Mouse (Mus musculus) liver, embryonic 14.5 days (tissue): ENCODE data around the gene 1700001K19Rik. TPM values are rescaled to one million over a fixed set of nuclear protein-coding genes. Genes with fewer than 3 reads are reported as not detected.

Experiments used
- ATAC-seq: fragments of 200-750 bp; cut with Nextera tagmentation; 2 replicates; pipeline ENCODE4 v1.8.0; 2017; ENCODE audit warnings: moderate number of reproducible peaks, mild to moderate bottlenecking, moderate library complexity; ENCODE audit not compliant: insufficient read depth
- DNase-seq, 3 experiments: peaks; one replicate each; pipeline ENCODE4 v3.0.0-alpha.2; 2012 to 2013; ENCODE audit warnings: low read depth in 3 of 3, low spot score in 3 of 3
- H3K27ac ChIP-seq: fragments of 300-500 bp; sonication (generic); 2 replicates; pipeline ENCODE4 v1.5.1; 2014; ENCODE audit warnings: moderate library complexity, mild to moderate bottlenecking, control low read depth, inconsistent platforms
- H3K27me3 ChIP-seq: fragments of 300-500 bp; sonication (generic); 2 replicates; pipeline ENCODE4 v1.6.1; 2014; ENCODE audit warnings: mild to moderate bottlenecking, low read length, moderate library complexity; ENCODE audit not compliant: control insufficient read depth, insufficient read depth
- H3K36me3 ChIP-seq: fragments of 300-500 bp; sonication (generic); replicated peaks from 2 replicates; pipeline ENCODE4 v1.6.1; 2014; ENCODE audit warnings: low read depth; ENCODE audit not compliant: control insufficient read depth, insufficient read depth
- H3K4me1 ChIP-seq, 2 experiments: fragments of 200-500 bp in 1 of 2; fragments of 300-500 bp in 1 of 2; sonication (generic) in 1 of 2; replicated peaks; 2 replicates each; pipeline ENCODE4 v1.6.1; 2012 to 2014; ENCODE audit warnings: antibody characterized with exemption in 1 of 2, inconsistent platforms in 1 of 2, low read length in 1 of 2; ENCODE audit not compliant: control insufficient read depth in 2 of 2, insufficient read depth in 2 of 2
- H3K4me2 ChIP-seq: fragments of 300-500 bp; sonication (generic); 2 replicates; pipeline ENCODE4 v1.6.1; 2014; ENCODE audit warnings: low read depth, mild to moderate bottlenecking, control low read depth, moderate library complexity
- H3K4me3 ChIP-seq, 2 experiments: fragments of 200-500 bp in 1 of 2; fragments of 300-500 bp in 1 of 2; sonication (generic) in 1 of 2; 2 replicates each; pipeline ENCODE4 v1.5.1; 2012 to 2014; ENCODE audit warnings: low read depth in 2 of 2, low read length in 2 of 2, mild to moderate bottlenecking in 2 of 2, control low read depth in 1 of 2, inconsistent platforms in 1 of 2, moderate library complexity in 1 of 2; ENCODE audit not compliant: insufficient read depth in 1 of 2
- H3K9ac ChIP-seq: fragments of 300-500 bp; sonication (generic); replicated peaks from 2 replicates; pipeline ENCODE4 v1.6.1; 2014; ENCODE audit warnings: mild to moderate bottlenecking, control low read depth, moderate library complexity
- H3K9me3 ChIP-seq: fragments of 300-500 bp; sonication (generic); 2 replicates; pipeline ENCODE4 v1.6.1; 2016; ENCODE audit warnings: low read length, mixed read lengths; ENCODE audit not compliant: control insufficient read depth
- CTCF ChIP-seq: IDR thresholded peaks from 2 replicates; pipeline ENCODE4 v1.5.1; 2016; ENCODE audit warnings: antibody characterized with exemption, low read depth, control low read depth
- EP300 ChIP-seq: IDR thresholded peaks from 2 replicates; pipeline ENCODE4 v1.6.1; 2016; ENCODE audit warnings: antibody characterized with exemption, low read depth
- WGBS: fragments of 180-500 bp; shearing (Covaris S2); extraction: QIAGEN DNeasy Blood & Tissue Kit; methylation state at CpG from one replicate; pipeline ENCODE4 v1.1.7; 2014; ENCODE audit not compliant: insufficient replicate concordance; 5-methylcytosine and 5-hydroxymethylcytosine counted together
- polyA plus RNA-seq, 2 experiments: library from polyadenylated mRNA; depleted of rRNA in 1 of 2; stranded (reverse) in 1 of 2; unstranded in 1 of 2; fragments of >200 nt; fragmentation: Nextera tagmentation in 1 of 2; extraction: Ambion mirVana in 1 of 2; gene quantifications; 2 replicates each; pipeline versions ENCODE4 v1.2.1 to v1.2.3; 2012 to 2014

The 1700001K19Rik gene
- polyA plus RNA-seq, 2 experiments: not detected

DNA sequence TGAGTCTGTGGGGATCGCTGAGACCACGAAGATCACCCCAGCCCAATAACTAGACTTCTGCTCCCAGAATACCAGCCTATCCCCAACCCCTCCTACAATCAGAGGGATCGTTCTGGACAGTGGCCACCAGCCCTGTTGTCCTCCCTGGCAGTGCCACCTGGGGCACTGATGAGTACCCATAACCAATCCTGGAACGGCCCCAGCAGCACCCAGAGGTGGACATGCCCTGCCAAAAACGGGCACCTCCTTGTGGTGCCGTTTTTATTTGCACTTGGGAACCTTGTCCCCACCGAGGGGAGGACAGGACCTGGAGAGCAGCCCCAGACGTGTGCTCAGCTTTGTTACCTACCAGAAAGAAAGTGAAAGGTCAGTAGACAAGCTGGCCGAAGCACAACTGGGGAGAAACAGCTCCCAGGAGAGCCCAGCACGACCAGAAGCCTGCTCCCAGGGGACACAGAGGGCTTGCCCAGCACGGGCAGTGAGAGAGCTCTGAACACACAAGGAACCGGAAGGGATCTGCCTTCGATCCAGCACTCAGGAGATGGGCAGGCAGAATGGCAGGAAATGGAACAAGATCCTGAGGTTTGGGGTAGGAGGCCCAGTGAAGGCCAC is 14.8 kb downstream of the 1700001K19Rik start:
- no peak overlapping the region for H3K27ac ChIP-seq
- ATAC-seq (no peak), DNase-seq (no peak)
- H3K9me3 ChIP-seq: no peaks in the 10 kb centered on the region
- WGBS: 81% methylated on average over 13 of the region's 13 CpGs
- H3K9ac ChIP-seq: no peak overlapping the region
- no peak for TF ChIP-seq EP300
- no peak for TF ChIP-seq CTCF
- no peak overlapping the region for H3K4me3 ChIP-seq
- H3K4me1 ChIP-seq: no peaks in the 10 kb centered on the region
- H3K27me3 ChIP-seq: no peaks in the 10 kb centered on the region
- H3K4me2 ChIP-seq: no peak overlapping the region
- H3K36me3 ChIP-seq: peaks cover 30% of the 10 kb centered on the region

DNA sequence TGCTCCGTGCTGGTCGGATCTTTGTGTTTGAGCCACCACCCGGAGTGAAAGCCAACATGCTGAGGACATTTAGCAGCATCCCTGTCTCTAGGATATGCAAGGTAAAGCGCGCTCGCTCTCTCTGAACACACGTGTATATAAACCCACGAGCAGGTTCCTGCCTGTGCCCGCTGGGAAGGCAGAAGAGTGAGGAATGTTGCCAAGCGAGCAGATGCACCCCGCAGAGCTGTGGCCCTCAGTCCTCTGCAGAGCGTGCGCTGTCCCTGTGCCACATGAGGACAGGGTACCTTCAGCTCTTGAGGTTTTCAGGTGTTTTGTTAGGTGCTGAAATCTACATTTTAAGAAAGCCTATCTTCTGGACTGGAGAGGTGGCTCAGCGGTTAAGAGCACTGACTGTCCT is 20.7 kb downstream of the 1700001K19Rik start:
- Histone ChIP-seq H3K9me3 (no peaks in the 10 kb centered on the region), H3K27me3 (no peaks in the 10 kb centered on the region), H3K27ac (no peak overlapping the region), H3K4me2 (no peak overlapping the region), H3K9ac (no peak overlapping the region), H3K4me1 (no peaks in the 10 kb centered on the region), H3K36me3 (peaks cover 80% of the 10 kb centered on the region), H3K4me3 (no peak overlapping the region)
- 87% methylated on average over 14 of the region's 14 CpGs for WGBS
- ATAC-seq (no peak), DNase-seq (no peak)
- no peak for TF ChIP-seq EP300
- TF ChIP-seq CTCF: no peak

DNA sequence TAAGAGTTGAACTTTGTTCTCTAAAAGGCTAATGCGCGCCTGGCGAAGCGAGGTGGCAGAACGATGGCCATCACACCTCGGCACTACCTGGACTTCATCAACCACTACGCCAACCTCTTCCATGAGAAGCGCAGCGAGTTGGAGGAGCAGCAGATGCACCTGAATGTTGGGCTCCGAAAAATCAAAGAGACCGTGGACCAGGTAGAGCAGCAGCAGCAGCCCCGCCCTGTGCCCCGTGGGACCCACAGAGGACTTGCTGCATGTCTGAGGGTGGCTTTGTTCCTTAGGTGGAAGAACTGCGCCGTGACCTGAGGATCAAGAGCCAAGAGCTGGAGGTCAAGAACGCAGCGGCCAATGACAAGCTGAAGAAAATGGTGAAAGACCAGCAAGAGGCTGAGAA is 31.0 kb downstream of the 1700001K19Rik start:
- no peak for TF ChIP-seq CTCF
- no peak for TF ChIP-seq EP300
- no peaks in the 10 kb centered on the region for H3K9me3 ChIP-seq
- no peaks in the 10 kb centered on the region for H3K4me1 ChIP-seq
- ATAC-seq (no peak), DNase-seq (no peak)
- no peak overlapping the region for H3K9ac ChIP-seq
- H3K4me3 ChIP-seq: no peak overlapping the region
- no peaks in the 10 kb centered on the region for H3K27me3 ChIP-seq
- 94% methylated on average over 17 of the region's 17 CpGs for WGBS
- H3K4me2 ChIP-seq: no peak overlapping the region
- peaks cover 80% of the 10 kb centered on the region for H3K36me3 ChIP-seq
- no peak overlapping the region for H3K27ac ChIP-seq

DNA sequence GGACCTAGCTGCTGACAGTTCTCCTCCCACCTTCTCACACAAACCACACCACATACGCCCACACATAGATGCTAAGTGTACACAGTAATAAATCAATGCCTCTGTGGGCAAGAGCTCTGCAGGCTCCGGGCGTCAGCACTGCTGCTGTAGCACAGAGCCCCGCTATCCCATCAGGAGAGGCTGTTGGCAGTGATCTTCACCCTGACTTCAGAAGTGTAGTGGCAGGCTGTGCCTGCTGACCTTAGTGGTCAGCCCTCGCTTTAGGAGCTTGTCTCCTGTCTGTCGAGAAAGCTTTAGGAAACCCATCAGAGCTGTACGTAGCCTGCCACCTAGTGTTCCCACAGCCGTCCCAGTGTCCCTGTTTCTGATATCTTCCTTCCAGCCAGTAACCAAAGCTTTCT is 32.2 kb downstream of the 1700001K19Rik start:
- Histone ChIP-seq H3K36me3 (peaks cover 77% of the 10 kb centered on the region), H3K27me3 (no peaks in the 10 kb centered on the region), H3K9me3 (no peaks in the 10 kb centered on the region), H3K9ac (no peak overlapping the region), H3K27ac (no peak overlapping the region), H3K4me2 (no peak overlapping the region), H3K4me1 (no peaks in the 10 kb centered on the region), H3K4me3 (no peak overlapping the region)
- no peak for TF ChIP-seq EP300
- 0 out of 2 replicates have a peak, but pooled peaks have one; percentile 7 for TF ChIP-seq CTCF
- no peak for DNase-seq
- 76% methylated on average over 8 of the region's 8 CpGs for WGBS
- no peak for ATAC-seq

DNA sequence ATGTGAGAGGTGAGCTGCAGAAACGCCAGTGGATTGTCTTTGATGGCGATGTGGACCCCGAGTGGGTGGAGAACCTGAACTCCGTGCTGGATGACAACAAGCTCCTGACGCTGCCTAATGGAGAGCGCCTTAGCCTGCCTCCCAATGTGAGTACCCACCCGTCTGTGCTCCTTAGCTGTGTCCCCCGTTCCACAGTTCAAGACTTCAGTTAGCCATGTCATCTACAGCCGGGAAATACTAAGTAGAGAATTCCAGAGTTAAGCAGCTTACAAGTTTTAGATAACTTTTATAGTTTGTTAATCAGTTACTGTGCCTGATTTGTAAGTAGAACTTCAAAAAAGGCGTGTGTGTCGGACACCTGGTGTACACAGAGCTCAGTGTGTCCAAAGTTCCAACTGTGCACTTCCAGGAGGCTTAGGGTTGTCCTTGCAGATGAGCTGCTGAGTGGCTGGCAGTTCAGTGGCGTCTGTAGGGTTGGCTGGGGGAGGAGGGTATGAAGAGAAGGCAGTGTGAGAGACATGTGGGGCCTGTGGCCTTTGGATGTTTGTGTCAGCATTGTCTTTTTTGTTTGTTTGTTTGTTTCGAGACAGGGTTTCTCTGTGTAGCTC is 44.8 kb downstream of the 1700001K19Rik start:
- TF ChIP-seq EP300: no peak
- no peak for TF ChIP-seq CTCF
- 84% methylated on average over 13 of the region's 13 CpGs for WGBS
- H3K9ac ChIP-seq: no peak overlapping the region
- H3K9me3 ChIP-seq: no peaks in the 10 kb centered on the region
- H3K36me3 ChIP-seq: peaks cover 86% of the 10 kb centered on the region
- no peak overlapping the region for H3K4me2 ChIP-seq
- H3K4me1 ChIP-seq: no peaks in the 10 kb centered on the region
- H3K4me3 ChIP-seq: no peak overlapping the region
- ATAC-seq: no peak
- DNase-seq: no peak
- H3K27me3 ChIP-seq: no peaks in the 10 kb centered on the region
- H3K27ac ChIP-seq: no peak overlapping the region
